10 mouse cellular contexts compared by ENCODE assay signal in the genomic region with DNA sequence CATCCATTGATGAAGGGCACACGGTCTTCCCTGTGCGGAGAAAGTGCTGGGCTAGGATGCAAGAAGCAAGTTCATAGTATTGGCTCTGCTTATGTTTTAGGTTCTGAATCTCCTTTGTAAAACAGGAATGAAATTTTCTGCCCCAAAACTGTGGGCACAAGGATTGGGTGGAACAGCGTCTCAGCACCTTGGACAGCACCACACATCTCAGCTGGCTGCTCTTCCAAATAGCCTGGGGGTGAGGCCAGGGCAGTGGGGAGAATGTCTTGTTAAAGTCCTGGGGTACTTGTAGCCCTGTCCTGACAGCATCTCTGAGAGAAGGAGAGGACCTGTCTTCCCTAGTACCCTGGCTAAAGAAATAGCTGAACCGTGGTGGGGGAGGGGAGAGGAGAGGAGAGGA.
DNase-seq lines count a peak whose midpoint lies in the region; ATAC-seq and TF ChIP-seq lines count a peak whose summit lies in the region.
"Had no signal": no experiment of that assay in that cellular context is flagged by ENCODE, and none has a peak within 500 bp of the region (broad histone marks: within the 10 kb centered on the region; RNA-seq: fewer than 3 reads in every experiment).

No protein-coding gene starts in this region.

- peaks cover 33% of the 10 kb centered on the region for H3K4me1 ChIP-seq in hindbrain, embryonic 10.5 days (replicated peaks)
- H3K4me1 ChIP-seq in hindbrain, postnatal 0 days (ENCODE audit: insufficient read depth, low read length), result no peaks in the 10 kb centered on the region

- H3K4me2 ChIP-seq in hindbrain, postnatal 0 days (ENCODE audit: low read depth, low read length), result no peak overlapping the region

- TF ChIP-seq CTCF in hindbrain, postnatal 0 days (IDR thresholded peaks at IDR 0.05; ENCODE audit: low read depth), result no peak

- no peak overlapping the region for H3K4me3 ChIP-seq in hindbrain, embryonic 10.5 days
- no peak overlapping the region for H3K4me3 ChIP-seq in hindbrain, postnatal 0 days (ENCODE audit: low read length)
- H3K4me3 ChIP-seq: erythroblast, embryonic 14.5 days; megakaryocyte, embryonic 14.5 days had no signal

- no peaks in the 10 kb centered on the region for H3K36me3 ChIP-seq in hindbrain, embryonic 10.5 days
- H3K36me3 ChIP-seq in hindbrain, postnatal 0 days (ENCODE audit: insufficient read depth, low read length), result no peaks in the 10 kb centered on the region

- DNase-seq in hindbrain, embryonic 10.5 days (ENCODE audit: low spot score), result peak; percentile 40
- DNase-seq in hindbrain, postnatal 0 days (ENCODE audit: low spot score), result no peak
- DNase-seq in urinary bladder, postnatal 14 days (ENCODE audit: low spot score), result peak; percentile 19
- DNase-seq in urinary bladder, postnatal 25 days (ENCODE audit: low spot score), result no peak
- DNase-seq in forelimb bud, embryonic 11.5 days (ENCODE audit: low read depth, low spot score), result peak; percentile 79
- DNase-seq in thymus, postnatal 4 days, result peak; percentile 64
- no peak for DNase-seq in left cerebral cortex, postnatal 36 days (ENCODE audit: low spot score in 2 of 2)
- DNase-seq in urinary bladder, adult 2 months (ENCODE audit: low spot score), result no peak

- H3K9ac ChIP-seq in hindbrain, postnatal 0 days (replicated peaks; ENCODE audit: low read length), result no peak overlapping the region

- H3K9me3 ChIP-seq in hindbrain, embryonic 10.5 days, result no peaks in the 10 kb centered on the region
- no peaks in the 10 kb centered on the region for H3K9me3 ChIP-seq in hindbrain, postnatal 0 days (ENCODE audit: low read length)
- H3K9me3 ChIP-seq: megakaryocyte, embryonic 14.5 days had no signal

- H3K27me3 ChIP-seq in hindbrain, embryonic 10.5 days (ENCODE audit: insufficient read depth, poor library complexity, severe bottlenecking), result no peaks in the 10 kb centered on the region
- no peaks in the 10 kb centered on the region for H3K27me3 ChIP-seq in hindbrain, postnatal 0 days (ENCODE audit: insufficient read depth, low read length)

- H3K27ac ChIP-seq in hindbrain, embryonic 10.5 days, result no peak overlapping the region
- H3K27ac ChIP-seq in hindbrain, postnatal 0 days, result no peak overlapping the region

- intact Hi-C loops in left cerebral cortex, postnatal 36 days (cut with DNase I), result no loop called here

- no peak for ATAC-seq in hindbrain, postnatal 0 days

- 36% methylated on average over 4 of the region's 4 CpGs for WGBS in hindbrain, embryonic 10.5 days
- WGBS in hindbrain, postnatal 0 days, result 38% methylated on average over 4 of the region's 4 CpGs

Comparison
In these comparisons a context has a peak if more than half of its experiments do, and no peak if none do; other contexts are left out.
1. DNase-seq: peak in hindbrain, embryonic 10.5 days (single experiment), urinary bladder, postnatal 14 days (single experiment), forelimb bud, embryonic 11.5 days (single experiment) and thymus, postnatal 4 days (single experiment); none in hindbrain, postnatal 0 days (single experiment), urinary bladder, postnatal 25 days (single experiment), left cerebral cortex, postnatal 36 days (0 of 2) and urinary bladder, adult 2 months (single experiment).